Mouse (Mus musculus): ENCODE data around the gene Tlr5. TPM values are rescaled to one million over a fixed set of nuclear protein-coding genes. Genes with fewer than 3 reads are reported as not detected.

Tlr5 gene
- polyA plus RNA-seq, 1 experiment from 2014 or later: 4.3 TPM

DNA sequence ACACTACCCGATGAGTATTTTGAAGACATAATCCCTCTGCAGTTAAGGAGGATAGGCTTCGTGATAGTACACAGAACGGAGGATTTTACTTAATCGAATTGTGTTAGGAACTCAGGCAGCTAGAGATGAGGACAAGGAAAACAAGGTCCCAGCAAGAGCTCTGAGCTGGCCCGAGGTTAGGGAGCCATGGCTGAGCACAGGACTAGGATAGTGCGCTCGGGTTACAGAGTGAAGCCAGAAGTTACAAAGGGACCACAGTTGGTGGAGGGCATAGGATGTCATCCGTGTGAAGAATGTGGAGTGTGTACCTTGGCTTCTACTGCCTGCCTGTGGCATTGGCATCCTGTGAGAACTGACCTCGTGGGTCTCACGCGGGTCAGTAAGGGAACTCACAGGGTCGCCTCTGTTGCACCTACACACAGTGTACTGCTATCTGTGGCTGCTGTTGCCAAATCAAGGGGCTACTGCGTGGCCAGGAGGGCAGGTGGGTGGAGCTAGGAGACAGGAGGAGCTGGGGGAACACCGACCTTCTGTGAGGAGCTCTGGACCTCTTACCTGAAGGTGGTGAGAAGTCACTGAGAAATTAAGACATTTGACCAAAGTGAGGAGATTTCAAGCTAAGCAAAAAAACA lies 29.0 kb downstream of the Tlr5 start:
- Histone ChIP-seq H3K4me2 (replicated peaks; ENCODE audit: low read depth) (peak overlapping the region; percentile 59), H3K9me3 (ENCODE audit: control insufficient read depth) (no peaks in the 10 kb centered on the region), H3K4me3 (ENCODE audit: low read depth, low read length) (peak overlapping the region; percentile 14; the same call in 1 of the 2 replicates), H3K27me3 (replicated peaks; ENCODE audit: control insufficient read depth, insufficient read depth, low read length) (no peaks in the 10 kb centered on the region), H3K27ac (ENCODE audit: low read depth, low read length) (no peak overlapping the region), H3K4me1 (replicated peaks; ENCODE audit: control insufficient read depth, insufficient read depth, low read length) (peaks cover 5% of the 10 kb centered on the region; the same call in 1 of the 2 replicates), H3K9ac (ENCODE audit: low read depth, low read length) (no peak overlapping the region), H3K36me3 (ENCODE audit: control insufficient read depth, insufficient read depth) (no peaks in the 10 kb centered on the region)
- no peak for TF ChIP-seq CTCF (IDR thresholded peaks at IDR 0.05; ENCODE audit: low read depth)
- ATAC-seq: no peak
- 47% methylated on average over 14 of the region's 14 CpGs for WGBS

DNA sequence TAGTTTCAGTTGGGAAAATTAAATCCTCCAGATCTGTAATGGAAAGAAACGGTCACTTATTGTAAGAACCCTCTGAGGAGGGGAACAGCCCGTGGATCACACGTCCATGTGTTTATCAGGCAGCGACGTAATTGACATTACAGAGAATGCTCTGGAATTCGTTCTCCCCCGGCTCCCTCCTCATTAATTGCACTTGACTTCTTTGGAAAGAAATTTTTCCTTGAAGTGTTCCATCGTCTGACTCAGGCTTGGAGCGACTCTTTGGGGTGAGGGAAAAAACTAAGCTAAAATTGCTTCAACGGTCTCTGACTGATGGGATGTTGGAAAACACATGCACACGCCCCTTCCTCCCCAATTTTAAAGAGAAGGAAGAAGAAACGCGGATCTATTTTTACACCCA lies 31.7 kb downstream of the Tlr5 start:
- Histone ChIP-seq H3K4me2 (replicated peaks; ENCODE audit: low read depth) (no peak overlapping the region), H3K36me3 (ENCODE audit: control insufficient read depth, insufficient read depth) (no peaks in the 10 kb centered on the region), H3K27ac (ENCODE audit: low read depth, low read length) (no peak overlapping the region), H3K9me3 (ENCODE audit: control insufficient read depth) (no peaks in the 10 kb centered on the region), H3K27me3 (replicated peaks; ENCODE audit: control insufficient read depth, insufficient read depth, low read length) (no peaks in the 10 kb centered on the region), H3K4me1 (replicated peaks; ENCODE audit: control insufficient read depth, insufficient read depth, low read length) (peaks cover 5% of the 10 kb centered on the region; the same call in 1 of the 2 replicates), H3K9ac (ENCODE audit: low read depth, low read length) (no peak overlapping the region), H3K4me3 (ENCODE audit: low read depth, low read length) (no peak overlapping the region)
- WGBS: 52% methylated on average over 13 of the region's 13 CpGs
- no peak for TF ChIP-seq CTCF (IDR thresholded peaks at IDR 0.05; ENCODE audit: low read depth)
- no peak for ATAC-seq

DNA sequence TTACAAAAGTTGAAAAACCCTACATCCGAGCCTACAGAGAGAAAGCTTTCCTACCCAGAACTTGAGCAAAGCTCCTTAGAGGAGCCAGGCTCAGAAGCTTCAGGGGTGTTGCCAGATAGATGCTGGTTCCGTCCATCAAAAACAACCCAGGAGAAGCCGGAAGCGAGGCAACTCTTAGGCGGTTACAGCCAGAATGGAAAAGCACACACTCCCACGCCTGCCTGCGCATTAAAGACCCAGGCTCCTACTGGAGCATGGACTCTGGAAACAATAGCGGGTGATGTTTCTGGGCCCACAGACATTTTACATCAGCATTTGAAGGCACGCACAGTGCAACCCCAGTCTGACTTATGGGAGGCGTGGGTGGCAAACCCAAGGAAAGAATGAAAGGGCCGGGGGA lies 32.2 kb downstream of the Tlr5 start:
- Histone ChIP-seq H3K9me3 (ENCODE audit: control insufficient read depth) (no peaks in the 10 kb centered on the region), H3K27ac (ENCODE audit: low read depth, low read length) (no peak overlapping the region), H3K4me3 (ENCODE audit: low read depth, low read length) (no peak overlapping the region), H3K4me2 (replicated peaks; ENCODE audit: low read depth) (no peak overlapping the region), H3K36me3 (ENCODE audit: control insufficient read depth, insufficient read depth) (no peaks in the 10 kb centered on the region), H3K4me1 (replicated peaks; ENCODE audit: control insufficient read depth, insufficient read depth, low read length) (peaks cover 5% of the 10 kb centered on the region; the same call in 1 of the 2 replicates), H3K27me3 (replicated peaks; ENCODE audit: control insufficient read depth, insufficient read depth, low read length) (no peaks in the 10 kb centered on the region), H3K9ac (ENCODE audit: low read depth, low read length) (no peak overlapping the region)
- no peak for ATAC-seq
- no peak for TF ChIP-seq CTCF (IDR thresholded peaks at IDR 0.05; ENCODE audit: low read depth)
- 81% methylated on average over 11 of the region's 11 CpGs for WGBS

DNA sequence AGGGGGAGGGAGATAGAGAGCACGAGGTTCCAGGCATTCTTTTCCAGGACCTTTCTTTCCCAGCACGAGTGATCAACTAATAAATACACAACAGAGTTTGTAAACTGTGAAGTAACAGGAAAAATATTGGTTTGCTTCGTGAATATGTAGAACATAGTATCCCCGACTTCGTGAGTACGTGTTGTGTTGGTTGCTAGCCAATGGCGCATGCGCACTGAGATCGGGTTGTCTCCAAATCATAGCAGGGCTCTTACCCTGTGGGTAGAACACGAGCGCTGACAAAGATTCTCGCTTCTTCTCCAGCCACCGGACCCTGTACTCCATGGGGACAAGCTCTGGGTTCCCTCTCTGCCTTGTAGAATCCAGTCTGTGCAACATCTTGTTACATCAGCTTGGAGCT lies 33.2 kb downstream of the Tlr5 start:
- 84% methylated on average over 13 of the region's 13 CpGs for WGBS
- no peak for ATAC-seq
- no peak overlapping the region for H3K4me3 ChIP-seq (ENCODE audit: low read depth, low read length)

DNA sequence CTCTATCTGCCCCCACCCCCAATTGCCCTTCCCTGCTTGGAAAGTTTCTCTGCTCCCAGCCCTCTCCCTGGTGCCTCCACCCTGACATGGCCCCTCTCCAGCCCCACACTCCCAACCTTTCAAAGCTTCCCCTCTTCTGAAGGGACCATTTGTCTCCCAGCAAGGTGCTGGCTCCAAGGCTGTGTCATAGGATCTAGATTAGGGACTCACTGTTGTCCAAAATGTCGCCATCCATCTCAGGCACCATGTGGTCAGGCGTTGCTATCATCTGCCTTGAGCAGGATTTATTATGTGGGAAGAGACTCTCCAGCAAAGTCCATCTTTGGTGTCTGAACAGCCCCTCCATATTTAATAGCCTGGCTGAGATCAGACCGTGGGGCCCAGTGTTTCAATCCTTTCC lies 34.1 kb downstream of the Tlr5 start:
- TF ChIP-seq CTCF (IDR thresholded peaks at IDR 0.05; ENCODE audit: low read depth): no peak
- Histone ChIP-seq H3K9me3 (ENCODE audit: control insufficient read depth) (no peaks in the 10 kb centered on the region), H3K9ac (ENCODE audit: low read depth, low read length) (no peak overlapping the region)

More for the DNA sequence above, 33.2 kb downstream of the Tlr5 start:
- H3K4me2 ChIP-seq (replicated peaks; ENCODE audit: low read depth): no peak overlapping the region
- TF ChIP-seq CTCF (IDR thresholded peaks at IDR 0.05; ENCODE audit: low read depth): no peak
- no peaks in the 10 kb centered on the region for H3K36me3 ChIP-seq (ENCODE audit: control insufficient read depth, insufficient read depth)
- no peaks in the 10 kb centered on the region for H3K9me3 ChIP-seq (ENCODE audit: control insufficient read depth)
- H3K4me1 ChIP-seq (replicated peaks; ENCODE audit: control insufficient read depth, insufficient read depth, low read length): peaks cover 5% of the 10 kb centered on the region; the same call in 1 of the 2 replicates
- no peaks in the 10 kb centered on the region for H3K27me3 ChIP-seq (replicated peaks; ENCODE audit: control insufficient read depth, insufficient read depth, low read length)
- no peak overlapping the region for H3K9ac ChIP-seq (ENCODE audit: low read depth, low read length)
- no peak overlapping the region for H3K27ac ChIP-seq (ENCODE audit: low read depth, low read length)

DNA sequence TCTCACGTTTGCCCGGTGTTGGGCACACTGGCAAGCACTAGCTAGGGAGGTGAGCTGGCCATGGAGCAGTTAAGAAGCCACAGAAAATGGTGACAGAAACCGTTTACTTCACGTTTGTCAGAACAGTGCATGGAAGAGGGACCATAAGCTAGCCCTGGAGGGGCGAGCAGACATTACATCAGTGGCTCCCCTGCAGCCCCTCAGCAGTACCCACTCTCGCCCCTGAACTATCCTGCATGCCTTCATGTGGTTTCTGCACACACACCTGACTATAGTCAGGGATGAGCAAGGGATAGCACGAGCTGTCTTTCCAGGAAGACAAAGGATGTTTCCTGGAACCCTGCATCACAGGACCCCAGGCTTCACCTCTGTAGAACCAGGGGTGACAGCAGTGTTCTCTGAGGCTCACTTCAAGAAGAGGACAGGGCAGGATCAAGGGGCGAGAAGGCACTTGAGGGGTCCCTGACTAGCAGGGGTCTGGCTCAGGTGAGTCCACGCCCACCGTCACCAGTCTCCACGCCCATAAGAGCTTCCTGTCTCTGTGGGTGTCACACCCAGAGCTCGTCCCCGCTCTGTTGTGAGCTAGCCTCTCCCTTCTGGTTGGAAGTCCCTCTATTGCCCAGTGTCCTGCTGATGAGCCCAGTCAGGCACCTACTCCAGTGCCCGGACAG lies 35.6 kb downstream of the Tlr5 start:
- Histone ChIP-seq H3K36me3 (ENCODE audit: control insufficient read depth, insufficient read depth) (no peaks in the 10 kb centered on the region), H3K9ac (ENCODE audit: low read depth, low read length) (no peak overlapping the region), H3K4me1 (replicated peaks; ENCODE audit: control insufficient read depth, insufficient read depth, low read length) (no peaks in the 10 kb centered on the region), H3K4me2 (replicated peaks; ENCODE audit: low read depth) (no peak overlapping the region), H3K4me3 (ENCODE audit: low read depth, low read length) (no peak overlapping the region), H3K27ac (ENCODE audit: low read depth, low read length) (no peak overlapping the region), H3K9me3 (ENCODE audit: control insufficient read depth) (no peaks in the 10 kb centered on the region), H3K27me3 (replicated peaks; ENCODE audit: control insufficient read depth, insufficient read depth, low read length) (no peaks in the 10 kb centered on the region)
- TF ChIP-seq CTCF (IDR thresholded peaks at IDR 0.05; ENCODE audit: low read depth): no peak
- no peak for ATAC-seq
- 77% methylated on average over 14 of the region's 14 CpGs for WGBS

More for the DNA sequence above, 34.1 kb downstream of the Tlr5 start:
- no peak for ATAC-seq
- H3K4me1 ChIP-seq (replicated peaks; ENCODE audit: control insufficient read depth, insufficient read depth, low read length): no peaks in the 10 kb centered on the region
- no peak overlapping the region for H3K4me2 ChIP-seq (replicated peaks; ENCODE audit: low read depth)
- H3K36me3 ChIP-seq (ENCODE audit: control insufficient read depth, insufficient read depth): no peaks in the 10 kb centered on the region
- no peak overlapping the region for H3K27ac ChIP-seq (ENCODE audit: low read depth, low read length)
- WGBS: 64% methylated on average over 3 of the region's 3 CpGs
- no peak overlapping the region for H3K4me3 ChIP-seq (ENCODE audit: low read depth, low read length)
- H3K27me3 ChIP-seq (replicated peaks; ENCODE audit: control insufficient read depth, insufficient read depth, low read length): no peaks in the 10 kb centered on the region
